Mouse (Mus musculus): ENCODE results near the gene Bmpr1a. TPM values are rescaled to one million over a fixed set of nuclear protein-coding genes. Genes with fewer than 3 reads are reported as not detected.
"Not testable (repeated sequence)": the region's sequence is repeated elsewhere in the genome, so short reads cannot be mapped to it uniquely, and the experiment has no call there.

The Bmpr1a gene
- polyA plus RNA-seq, 1 experiment from 2014 or later, result 31.6 TPM

DNA sequence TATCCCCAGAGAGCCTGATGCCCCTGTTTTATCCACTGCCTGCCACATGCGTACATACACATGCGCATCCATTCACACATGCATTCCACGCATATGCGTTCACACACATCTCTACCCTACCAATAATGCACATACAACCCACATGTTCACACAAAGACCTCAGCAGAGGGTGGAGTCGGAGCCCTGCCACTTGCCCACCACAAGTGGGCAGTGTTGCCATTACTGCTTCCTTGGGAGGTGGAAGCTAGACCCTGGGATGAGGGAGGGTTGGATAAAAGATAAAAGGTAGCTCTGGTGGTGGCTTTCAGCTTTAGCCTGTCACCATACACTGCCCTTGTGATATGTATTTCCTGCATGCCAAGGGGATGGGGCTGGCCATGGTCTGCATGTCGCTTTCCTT is 130.5 kb downstream of the Bmpr1a start:
- no peaks in the 10 kb centered on the region for H3K9me3 ChIP-seq
- peak; percentile 45 for DNase-seq (ENCODE audit: low spot score)
- WGBS, result 85% methylated on average over 6 of the region's 6 CpGs

DNA sequence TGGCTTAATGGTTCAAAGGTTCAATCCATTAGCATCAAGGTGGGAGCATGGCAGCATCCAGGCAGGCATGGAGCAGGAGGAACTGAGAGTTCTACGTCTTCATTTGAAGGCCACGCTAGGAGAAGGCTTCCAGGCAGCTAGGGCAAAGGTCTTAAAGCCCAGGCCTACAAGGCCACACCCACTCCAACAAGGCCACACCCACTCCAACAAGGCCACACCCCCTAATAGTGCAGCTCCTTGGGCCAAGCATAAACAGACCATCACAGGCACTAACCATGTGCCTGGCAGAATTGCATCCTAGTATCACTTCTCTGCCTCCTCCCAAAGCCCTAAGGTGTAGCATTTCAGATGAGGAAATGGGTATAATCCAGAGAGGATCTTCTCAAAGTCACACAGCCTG is 131.4 kb downstream of the Bmpr1a start:
- WGBS, result 74% methylated on average over 2 of the region's 2 CpGs
- Histone ChIP-seq H3K4me3 (no peak overlapping the region), H3K36me3 (no peaks in the 10 kb centered on the region), H3K27me3 (ENCODE audit: insufficient read depth, poor library complexity, severe bottlenecking) (no peaks in the 10 kb centered on the region), H3K27ac (no peak overlapping the region), H3K4me1 (replicated peaks) (peaks cover 28% of the 10 kb centered on the region), H3K9me3 (no peaks in the 10 kb centered on the region)
- no peak for DNase-seq (ENCODE audit: low spot score)

More for the DNA sequence above, 130.5 kb downstream of the Bmpr1a start:
- Histone ChIP-seq H3K4me3 (no peak overlapping the region), H3K27me3 (ENCODE audit: insufficient read depth, poor library complexity, severe bottlenecking) (no peaks in the 10 kb centered on the region), H3K36me3 (no peaks in the 10 kb centered on the region), H3K4me1 (replicated peaks) (peaks cover 36% of the 10 kb centered on the region), H3K27ac (no peak overlapping the region)

DNA sequence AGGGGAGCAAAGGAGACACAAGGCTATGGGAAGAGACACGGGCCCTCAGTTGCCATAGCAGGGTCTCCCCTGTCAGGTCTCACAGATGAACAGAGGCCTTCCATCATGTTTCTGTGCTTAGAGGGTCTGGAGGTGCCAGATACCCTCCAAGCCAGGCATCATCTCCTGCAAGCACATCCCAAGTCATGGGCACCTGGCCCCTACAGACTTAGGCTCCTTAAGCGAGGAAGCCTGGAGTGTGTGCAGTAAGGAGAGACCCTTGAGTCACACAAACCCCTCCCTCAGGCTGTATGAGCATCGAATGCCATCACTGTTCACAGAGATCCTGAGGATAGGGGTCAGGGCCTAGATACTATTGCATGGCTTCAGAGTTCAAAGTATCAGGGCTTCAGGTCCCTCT is 132.2 kb downstream of the Bmpr1a start:
- no peak for DNase-seq (ENCODE audit: low spot score)
- Histone ChIP-seq H3K9me3 (no peaks in the 10 kb centered on the region), H3K4me3 (no peak overlapping the region), H3K27me3 (ENCODE audit: insufficient read depth, poor library complexity, severe bottlenecking) (no peaks in the 10 kb centered on the region), H3K27ac (no peak overlapping the region), H3K36me3 (no peaks in the 10 kb centered on the region), H3K4me1 (replicated peaks) (peaks cover 23% of the 10 kb centered on the region)
- 85% methylated on average over 3 of the region's 3 CpGs for WGBS

DNA sequence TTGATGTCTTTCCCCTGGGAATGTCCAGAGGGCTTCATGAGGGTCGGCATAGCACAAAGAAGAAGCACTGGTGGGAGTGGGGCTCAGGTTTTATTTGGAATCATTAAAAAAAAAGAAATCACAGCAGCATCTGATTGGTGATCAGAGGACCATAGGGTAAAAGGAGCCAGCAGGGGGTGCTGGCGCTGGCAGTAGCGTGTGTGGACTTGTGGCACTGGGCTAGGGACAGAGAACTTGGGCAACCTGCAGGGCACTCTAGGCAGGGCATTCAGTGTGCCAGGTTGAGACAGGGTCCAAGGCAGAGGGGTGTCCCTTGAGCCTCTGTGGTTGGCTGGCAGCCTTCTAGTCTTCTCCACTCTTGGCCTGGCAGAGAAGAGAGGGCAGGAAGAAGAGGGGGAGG is 132.9 kb downstream of the Bmpr1a start:
- Histone ChIP-seq H3K4me3 (no peak overlapping the region), H3K27me3 (ENCODE audit: insufficient read depth, poor library complexity, severe bottlenecking) (no peaks in the 10 kb centered on the region), H3K36me3 (no peaks in the 10 kb centered on the region), H3K9me3 (no peaks in the 10 kb centered on the region), H3K27ac (no peak overlapping the region), H3K4me1 (replicated peaks) (peaks cover 16% of the 10 kb centered on the region)
- DNase-seq (ENCODE audit: low spot score), result no peak
- WGBS, result 66% methylated on average over 3 of the region's 3 CpGs

DNA sequence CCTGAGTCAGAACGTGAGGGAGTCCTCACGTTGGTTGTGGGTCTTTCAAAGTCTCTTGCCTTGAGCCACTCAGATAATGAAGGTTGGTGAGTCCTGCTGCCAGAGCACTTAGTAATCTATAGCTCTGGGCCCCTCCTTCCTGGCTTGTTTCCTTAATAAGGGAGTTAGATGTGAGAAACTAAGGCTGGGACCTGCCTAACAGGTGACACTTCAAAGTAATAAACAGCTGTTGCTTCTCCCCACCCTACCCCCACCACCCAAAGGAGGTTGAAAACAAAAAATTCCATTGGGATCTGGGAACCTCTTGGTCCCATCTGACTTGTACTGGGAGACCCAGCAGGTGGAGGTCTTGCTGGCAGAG is 138.0 kb downstream of the Bmpr1a start:
- Histone ChIP-seq H3K27ac (no peak overlapping the region), H3K4me1 (replicated peaks) (peaks cover 12% of the 10 kb centered on the region), H3K36me3 (no peaks in the 10 kb centered on the region), H3K27me3 (ENCODE audit: insufficient read depth, poor library complexity, severe bottlenecking) (peaks cover 16% of the 10 kb centered on the region), H3K4me3 (no peak overlapping the region), H3K9me3 (no peaks in the 10 kb centered on the region)
- DNase-seq (ENCODE audit: low spot score), result no peak
- 95% methylated on average over 2 of the region's 2 CpGs for WGBS

DNA sequence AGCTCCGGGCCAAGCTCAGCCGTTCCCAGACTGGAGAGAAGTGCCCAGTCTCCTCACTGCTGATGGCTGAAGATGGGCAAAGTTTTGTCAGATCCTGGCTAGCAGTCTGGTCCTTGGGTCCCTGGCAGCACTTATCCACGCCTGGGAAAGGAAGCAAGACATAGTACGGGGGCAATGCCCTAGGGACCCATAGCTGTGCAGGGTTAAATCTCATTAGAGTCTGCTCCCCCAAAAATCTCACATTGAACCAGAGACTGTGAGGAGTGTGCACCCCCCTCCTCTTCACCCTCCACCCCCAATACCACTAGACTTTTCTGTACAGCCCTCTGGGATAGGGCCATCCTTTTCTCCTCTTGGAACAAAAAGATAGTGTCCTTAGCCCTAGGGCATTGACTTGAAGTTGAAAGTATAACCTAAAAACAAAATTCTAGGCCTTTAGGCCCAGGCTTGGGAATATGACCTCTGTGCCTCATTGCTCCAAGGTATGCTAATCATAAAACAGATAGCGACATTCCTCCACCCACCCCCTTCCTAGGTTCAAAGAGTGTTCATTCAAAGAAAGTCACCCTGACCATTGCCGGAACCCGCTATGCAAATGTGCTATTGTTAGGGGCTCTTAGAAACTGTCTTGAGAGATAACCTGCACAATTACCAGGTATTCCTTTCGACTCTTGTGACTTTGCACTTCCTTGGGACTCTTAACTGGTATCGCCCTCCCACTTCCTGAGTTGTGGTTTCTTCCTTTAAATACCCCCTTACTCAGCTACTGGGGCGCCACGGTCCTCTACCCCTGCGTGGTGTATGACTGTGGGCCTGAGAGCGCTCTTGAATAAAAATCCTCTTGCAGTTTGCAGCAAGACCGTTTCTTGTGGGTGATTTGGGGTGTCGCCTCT is 138.6 kb downstream of the Bmpr1a start:
- DNase-seq (ENCODE audit: low spot score); H3K9me3 ChIP-seq; H3K36me3 ChIP-seq: not testable (repeated sequence)
- Histone ChIP-seq H3K27me3 (ENCODE audit: insufficient read depth, poor library complexity, severe bottlenecking) (peaks cover 16% of the 10 kb centered on the region), H3K27ac (peak overlapping the region; percentile 79), H3K4me1 (replicated peaks) (peaks cover 12% of the 10 kb centered on the region), H3K4me3 (peak overlapping the region; percentile 52)
- 78% methylated on average over 15 of the region's 15 CpGs for WGBS

DNA sequence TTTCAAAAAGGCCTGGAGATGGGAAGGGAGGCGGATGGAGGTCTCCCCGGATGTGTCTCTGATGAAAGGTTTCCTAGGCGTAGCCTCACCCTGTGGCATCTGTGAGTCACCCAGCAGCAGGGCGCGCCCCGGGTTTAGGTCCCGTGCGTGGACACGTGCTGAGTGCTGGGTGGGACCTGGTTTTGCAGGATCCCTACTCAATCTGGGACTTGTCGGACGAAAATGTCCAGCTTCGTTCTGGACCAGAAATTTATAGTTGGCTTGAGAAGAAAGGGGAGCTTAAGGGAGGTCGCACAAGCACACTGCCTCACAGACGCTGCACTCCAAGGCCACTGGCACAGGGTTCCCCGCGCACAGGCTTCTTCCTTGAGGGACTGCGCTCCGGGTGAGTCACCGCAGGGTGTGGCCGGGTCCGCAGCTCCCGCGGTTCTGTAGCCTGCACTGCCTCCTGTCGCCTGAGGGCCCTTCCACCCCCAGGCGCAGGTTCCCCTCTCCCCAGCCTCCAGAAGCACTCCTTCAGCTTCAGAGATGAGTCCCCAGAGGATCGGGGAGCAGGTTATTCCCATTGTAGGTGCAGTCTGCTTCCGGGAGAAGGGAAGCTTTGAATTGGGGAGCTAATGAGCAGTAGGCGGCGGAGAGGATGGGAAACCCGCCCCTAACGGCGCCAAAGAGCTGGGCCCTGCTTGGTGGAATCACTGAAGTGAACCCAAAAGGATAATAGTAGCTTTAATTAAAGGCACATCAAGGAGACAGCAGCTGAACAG is 139.5 kb downstream of the Bmpr1a start:
- 3% methylated on average over 32 of the region's 32 CpGs for WGBS

DNA sequence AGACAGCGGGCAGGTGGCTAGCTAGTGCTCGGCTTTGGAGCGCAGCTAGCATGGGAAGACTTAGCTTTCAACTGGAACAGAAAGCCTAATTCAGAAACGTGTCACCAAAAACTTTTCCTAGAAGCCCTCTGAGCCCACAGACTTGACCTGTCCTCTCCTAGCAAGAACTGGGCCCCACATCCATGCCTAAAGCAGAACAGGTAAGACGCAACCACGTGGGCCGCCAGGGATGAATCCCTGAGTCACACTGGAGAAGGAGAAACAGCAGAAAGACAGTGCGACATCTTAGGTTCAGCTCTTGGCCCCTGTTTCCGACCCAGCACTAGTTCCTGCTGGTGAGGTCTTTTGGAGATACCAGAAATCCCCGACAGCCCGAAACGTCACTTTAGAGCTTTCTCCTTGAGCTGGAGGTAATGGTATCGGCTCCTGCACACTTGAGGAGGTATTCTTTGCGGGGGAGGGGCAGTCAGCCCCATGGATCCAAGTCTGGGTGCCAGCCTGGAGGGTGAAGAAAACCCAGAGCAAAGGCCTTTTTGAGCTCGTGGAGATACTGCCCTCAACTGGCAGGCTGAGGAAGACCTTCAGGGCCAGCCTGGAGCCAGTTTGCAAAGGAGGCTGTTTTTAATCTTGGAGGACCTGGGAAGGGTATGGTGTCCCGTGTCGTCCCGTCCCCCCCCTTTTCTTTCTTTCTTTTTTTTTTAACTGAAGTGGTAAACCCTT is 140.3 kb downstream of the Bmpr1a start:
- Histone ChIP-seq H3K27me3 (ENCODE audit: insufficient read depth, poor library complexity, severe bottlenecking) (peaks cover 16% of the 10 kb centered on the region), H3K36me3 (no peaks in the 10 kb centered on the region), H3K9me3 (no peaks in the 10 kb centered on the region), H3K4me3 (peak overlapping the region; percentile 52), H3K4me1 (replicated peaks) (peaks cover 12% of the 10 kb centered on the region), H3K27ac (peak overlapping the region; percentile 79; the same call in 1 of the 2 replicates)
- 27% methylated on average over 18 of the region's 18 CpGs for WGBS
- peak; percentile 63 for DNase-seq (ENCODE audit: low spot score)

More for the DNA sequence above, 139.5 kb downstream of the Bmpr1a start:
- H3K36me3 ChIP-seq, result no peaks in the 10 kb centered on the region
- no peaks in the 10 kb centered on the region for H3K9me3 ChIP-seq
- peaks cover 16% of the 10 kb centered on the region for H3K27me3 ChIP-seq (ENCODE audit: insufficient read depth, poor library complexity, severe bottlenecking)
- peak overlapping the region; percentile 52 for H3K4me3 ChIP-seq
- H3K4me1 ChIP-seq (replicated peaks), result peaks cover 12% of the 10 kb centered on the region
- peak overlapping the region; percentile 79 for H3K27ac ChIP-seq
- DNase-seq (ENCODE audit: low spot score), result peak; percentile 67

DNA sequence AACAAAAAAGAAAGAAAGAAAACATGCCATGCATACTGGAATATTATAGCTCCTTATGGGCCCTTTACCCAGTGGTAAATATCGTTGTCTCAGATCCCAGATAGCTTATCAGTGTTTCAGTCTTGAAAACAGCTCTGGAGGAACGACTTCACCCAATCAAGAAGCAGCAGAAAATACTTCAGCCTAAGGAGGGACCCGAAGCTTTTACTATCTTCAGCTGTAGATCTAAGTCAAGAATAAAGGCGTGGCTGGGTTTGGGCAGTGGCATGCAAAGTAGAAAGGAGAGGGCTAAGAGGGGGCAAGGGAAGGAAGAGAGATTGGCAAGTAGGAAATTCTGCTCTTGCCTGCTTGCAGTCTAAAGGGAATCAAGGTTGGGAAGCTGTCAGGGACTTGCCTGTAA is 141.0 kb downstream of the Bmpr1a start:
- Histone ChIP-seq H3K4me1 (replicated peaks) (peaks cover 12% of the 10 kb centered on the region), H3K27ac (no peak overlapping the region)
- WGBS, result 81% methylated on average over 4 of the region's 4 CpGs

More for the DNA sequence above, 141.0 kb downstream of the Bmpr1a start:
- no peak for DNase-seq (ENCODE audit: low spot score)
- no peaks in the 10 kb centered on the region for H3K9me3 ChIP-seq
- H3K27me3 ChIP-seq (ENCODE audit: insufficient read depth, poor library complexity, severe bottlenecking), result peaks cover 16% of the 10 kb centered on the region
- H3K36me3 ChIP-seq, result no peaks in the 10 kb centered on the region
- no peak overlapping the region for H3K4me3 ChIP-seq

Other genes starting within 250 kb of the Bmpr1a start
- gene Shld2, start 192.8 kb downstream of the Bmpr1a start, polyA plus RNA-seq (2016; fragmentation: Nextera tagmentation; extraction: Ambion mirVana), result 6.1 and 10.0 TPM in 2 replicates
- gene Glud1, start 192.6 kb downstream of the Bmpr1a start, polyA plus RNA-seq (2016; fragmentation: Nextera tagmentation; extraction: Ambion mirVana), result 77.9 and 82.0 TPM in 2 replicates
- gene Fam25c, start 147.9 kb downstream of the Bmpr1a start, polyA plus RNA-seq (2016; fragmentation: Nextera tagmentation; extraction: Ambion mirVana), result not detected in 2 replicates
- gene Sncg, start 128.6 kb downstream of the Bmpr1a start, polyA plus RNA-seq (2016; fragmentation: Nextera tagmentation; extraction: Ambion mirVana), result 51.0 and 125 TPM in 2 replicates
- 7.0 and 8.5 TPM in 2 replicates for gene Mmrn2, start 127.9 kb downstream of the Bmpr1a start, polyA plus RNA-seq (2016; fragmentation: Nextera tagmentation; extraction: Ambion mirVana)
- gene 9230112D13Rik, start 19.5 kb upstream of the Bmpr1a start, polyA plus RNA-seq (2016; fragmentation: Nextera tagmentation; extraction: Ambion mirVana), result not detected in 2 replicates
- 0.09 and 0.36 TPM in 2 replicates for gene Ldb3, start 85.3 kb upstream of the Bmpr1a start, polyA plus RNA-seq (2016; fragmentation: Nextera tagmentation; extraction: Ambion mirVana)
- gene Opn4, start 96.8 kb upstream of the Bmpr1a start, polyA plus RNA-seq (2016; fragmentation: Nextera tagmentation; extraction: Ambion mirVana), result 0.21 TPM in 1 of 2 replicates, not detected in the other
- 18.7 and 25.6 TPM in 2 replicates for gene Wapl, start 170.6 kb upstream of the Bmpr1a start, polyA plus RNA-seq (2016; fragmentation: Nextera tagmentation; extraction: Ambion mirVana)

All from hindbrain, embryonic 10.5 days (tissue).